Mouse (Mus musculus) E14TG2a.4 (cell line): ENCODE data around the gene Mcub.

Source experiments
- CTCF ChIP-seq: conservative IDR thresholded peaks from 2 replicates; pipeline ENCODE4 v1.5.1; 2014; ENCODE audit warnings: low read length
- NANOG ChIP-seq: IDR thresholded peaks from 2 replicates; pipeline ENCODE4 v1.6.1; 2014; ENCODE audit warnings: borderline replicate concordance, low read length, mixed read lengths
- POU5F1 ChIP-seq: IDR thresholded peaks from 2 replicates; pipeline ENCODE4 v1.6.1; 2014; ENCODE audit warnings: low read length, borderline replicate concordance

DNA sequence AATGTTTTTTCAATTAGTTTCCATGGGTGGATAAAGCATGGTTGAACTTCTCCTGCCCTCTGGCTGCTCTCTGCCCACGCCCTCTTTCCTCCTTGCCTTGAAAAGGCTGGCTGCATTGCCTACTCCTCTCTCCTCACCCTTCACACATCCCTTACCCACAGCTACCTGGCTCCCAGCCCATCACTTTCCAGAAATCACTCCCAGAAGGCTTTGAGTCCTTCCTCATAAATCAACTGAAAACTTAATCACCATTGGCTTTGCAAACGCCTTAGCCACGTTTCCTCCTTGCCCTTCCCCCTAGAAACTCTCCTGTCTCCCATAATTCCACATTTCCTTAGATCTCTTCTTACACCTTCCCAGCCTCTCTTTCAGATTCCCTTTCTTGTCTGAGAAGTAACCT lies 32.2 kb downstream of the Mcub start:
- no peak for TF ChIP-seq CTCF
- TF ChIP-seq POU5F1: no peak
- TF ChIP-seq NANOG: no peak
